Mouse (Mus musculus): ENCODE measurements around the gene Zbtb41.
"Not testable (repeated sequence)": the region's sequence is repeated elsewhere in the genome, so short reads cannot be mapped to it uniquely, and the experiment has no call there.

Zbtb41 gene

DNA sequence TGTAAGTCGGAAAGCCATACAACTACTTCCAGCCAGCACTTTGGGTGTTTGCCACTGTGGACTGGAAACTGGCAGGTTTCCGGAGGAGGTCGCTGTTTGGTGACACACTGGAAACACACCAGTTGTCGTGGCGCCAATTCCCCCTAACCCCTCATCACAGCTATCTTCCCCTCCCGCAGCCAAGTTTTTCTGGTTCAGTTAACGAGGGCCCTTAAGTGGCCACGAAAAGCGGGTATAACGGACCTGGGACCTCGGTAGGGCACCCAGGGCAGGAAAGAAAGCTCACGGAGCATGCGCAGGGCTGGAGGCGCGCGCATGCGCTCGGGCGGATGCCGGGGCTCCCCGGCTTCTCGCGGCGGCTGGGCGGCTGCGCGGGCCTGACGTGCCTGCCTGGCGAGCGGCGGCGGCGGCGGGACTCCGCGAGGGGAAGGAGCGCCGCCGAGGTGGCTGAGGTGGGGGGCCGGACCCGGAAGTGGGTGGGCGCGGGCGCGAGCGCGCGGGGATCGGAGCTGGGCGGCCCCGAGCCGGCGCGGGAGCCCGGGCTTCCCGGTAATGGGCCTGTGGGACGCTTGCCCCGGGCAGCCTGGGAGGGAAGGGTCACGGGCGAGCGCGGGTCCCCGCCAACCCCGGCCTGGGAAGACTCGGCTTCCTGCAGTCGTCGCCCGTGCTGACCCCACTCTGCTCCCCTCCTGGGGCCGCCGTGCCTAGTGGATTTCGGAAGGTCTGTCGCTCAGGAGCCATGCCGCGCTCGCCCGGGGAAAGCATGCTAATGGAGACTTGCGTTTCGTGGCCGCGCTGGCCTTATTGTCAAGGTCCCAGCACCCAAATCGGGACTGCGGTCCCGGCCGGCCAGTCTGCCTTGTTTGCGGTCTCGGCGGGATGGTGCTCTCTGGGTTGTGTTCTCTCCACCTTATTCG lies at the start of gene Zbtb41:
Gene Zbtb41 (plus strand): TSS at position 414 of the 917 bp plus-strand sequence.
- DNase-seq: peak; percentile 89

GRCm38 (mm10) chr1:139375900-139376299 lies 46.2 kb upstream of the Zbtb41 start:
- DNase-seq: no peak

DNA sequence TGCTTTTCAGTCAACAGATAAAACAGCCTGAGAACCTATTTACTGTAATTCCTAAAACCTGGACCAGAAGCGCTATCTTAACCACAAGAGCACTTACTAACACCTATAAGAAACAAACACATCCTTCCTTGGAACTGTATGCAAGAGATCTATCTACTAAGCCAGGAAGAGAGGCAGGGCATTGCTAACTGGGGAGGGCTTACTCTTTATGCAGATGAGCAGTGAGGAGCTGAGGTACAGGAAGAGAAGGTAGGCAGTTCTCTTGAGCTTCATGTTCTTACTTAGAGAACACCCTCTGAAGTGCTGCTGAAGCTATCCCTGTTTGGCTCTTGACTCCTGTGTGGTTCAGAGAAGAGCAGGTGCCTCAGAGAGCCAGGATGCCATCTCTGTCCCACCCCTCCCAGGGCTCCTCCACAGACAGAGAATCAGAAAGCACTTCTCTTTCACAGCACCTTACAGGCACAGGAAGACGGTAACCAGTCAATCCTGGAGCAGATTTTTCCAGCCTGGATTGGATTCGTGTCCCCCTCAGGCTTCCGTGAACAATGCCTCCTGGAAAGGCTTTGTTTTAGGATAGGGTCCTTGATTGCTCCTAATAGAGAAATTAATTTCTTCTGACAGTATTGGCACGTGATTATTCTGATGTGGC lies 45.3 kb upstream of the Zbtb41 start, which contains the start of gene Crb1:
Gene Crb1 (minus strand): TSS at position 463 of the 649 bp plus-strand sequence.
- no peak for DNase-seq

- no peak for DNase-seq
Measured at GRCm38 (mm10) chr1:139378861-139379620, 43.0 kb upstream of the Zbtb41 start.

- no peak for DNase-seq
Measured at GRCm38 (mm10) chr1:139379621-139379984, 42.5 kb upstream of the Zbtb41 start.

- no peak for DNase-seq
Measured at GRCm38 (mm10) chr1:139391747-139392146, 30.3 kb upstream of the Zbtb41 start.

GRCm38 (mm10) chr1:139396589-139396988 lies 25.5 kb upstream of the Zbtb41 start:
- no peak for DNase-seq

GRCm38 (mm10) chr1:139405766-139406165 lies 16.3 kb upstream of the Zbtb41 start:
- DNase-seq: no peak

- DNase-seq: no peak
Measured at GRCm38 (mm10) chr1:139407701-139408100, 14.4 kb upstream of the Zbtb41 start.

- DNase-seq: not testable (repeated sequence)
Measured at GRCm38 (mm10) chr1:139412365-139412764, 9.7 kb upstream of the Zbtb41 start.

DNA sequence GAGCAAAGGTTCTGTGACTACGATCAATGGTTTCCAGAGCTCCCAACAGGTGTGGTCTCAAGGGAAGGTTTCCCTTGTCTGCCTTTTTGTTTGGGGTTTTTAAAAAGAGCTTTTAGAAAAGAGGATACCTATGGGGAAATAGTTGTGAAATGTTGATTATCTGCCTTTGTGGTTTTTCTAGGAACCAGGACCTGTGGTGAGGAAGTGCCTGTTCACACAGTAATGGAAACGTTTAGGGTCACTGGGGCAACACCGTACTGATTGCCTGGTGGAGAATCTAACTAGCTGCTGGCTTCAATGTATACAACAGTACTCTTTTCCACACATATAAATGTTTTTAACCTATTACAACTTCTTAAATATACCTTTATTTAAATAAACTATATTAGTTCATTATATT lies 8.6 kb upstream of the Zbtb41 start:
- no peak for DNase-seq

GRCm38 (mm10) chr1:139421521-139421874 lies 590 bp upstream of the Zbtb41 start:
- DNase-seq: no peak

DNA sequence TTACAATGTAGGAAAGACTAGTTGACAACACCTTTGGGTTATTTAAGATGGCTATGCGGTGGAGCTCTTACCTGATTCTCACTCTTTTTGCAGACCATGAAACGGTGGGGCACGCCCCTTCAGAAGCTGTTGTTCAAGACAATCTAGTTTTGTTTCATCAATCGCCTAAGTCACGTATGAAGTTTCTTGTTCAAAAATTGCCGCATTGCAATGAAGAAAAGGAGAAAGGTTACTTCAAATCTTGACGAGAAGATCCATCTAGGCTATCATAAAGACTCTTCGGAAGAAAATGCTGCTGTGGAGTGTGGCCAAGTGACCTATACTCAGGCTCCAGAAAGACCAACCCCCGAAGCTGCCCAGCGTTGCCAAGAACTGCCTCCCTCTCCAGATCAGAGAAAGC lies 853 bp downstream of the Zbtb41 start:
- no peak for DNase-seq

DNA sequence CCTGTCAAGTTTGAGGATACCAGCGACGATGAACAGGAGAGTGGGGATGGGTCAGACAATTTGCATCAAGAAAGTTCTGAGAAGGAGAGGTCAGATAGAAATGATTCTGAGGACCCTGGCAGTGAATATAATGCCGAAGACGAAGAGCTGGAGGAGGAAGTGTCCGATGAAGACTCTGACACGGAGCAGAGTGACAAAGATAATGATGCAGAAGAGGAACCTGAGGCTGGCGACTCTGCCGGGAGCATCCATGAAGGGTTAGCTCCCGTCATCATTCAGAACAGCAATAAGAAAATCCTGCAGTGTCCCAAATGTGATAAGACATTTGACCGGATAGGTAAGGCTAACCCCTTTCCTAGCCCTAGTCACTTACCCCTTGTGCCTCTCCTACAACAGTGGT lies 1.8 kb downstream of the Zbtb41 start:
- DNase-seq: no peak

- DNase-seq: no peak
Measured at GRCm38 (mm10) chr1:139425006-139425405, 2.9 kb downstream of the Zbtb41 start.

GRCm38 (mm10) chr1:139438373-139438772 lies 16.3 kb downstream of the Zbtb41 start:
- DNase-seq: no peak

- DNase-seq: not testable (repeated sequence)
Measured at GRCm38 (mm10) chr1:139443103-139443502, 21.0 kb downstream of the Zbtb41 start.

DNA sequence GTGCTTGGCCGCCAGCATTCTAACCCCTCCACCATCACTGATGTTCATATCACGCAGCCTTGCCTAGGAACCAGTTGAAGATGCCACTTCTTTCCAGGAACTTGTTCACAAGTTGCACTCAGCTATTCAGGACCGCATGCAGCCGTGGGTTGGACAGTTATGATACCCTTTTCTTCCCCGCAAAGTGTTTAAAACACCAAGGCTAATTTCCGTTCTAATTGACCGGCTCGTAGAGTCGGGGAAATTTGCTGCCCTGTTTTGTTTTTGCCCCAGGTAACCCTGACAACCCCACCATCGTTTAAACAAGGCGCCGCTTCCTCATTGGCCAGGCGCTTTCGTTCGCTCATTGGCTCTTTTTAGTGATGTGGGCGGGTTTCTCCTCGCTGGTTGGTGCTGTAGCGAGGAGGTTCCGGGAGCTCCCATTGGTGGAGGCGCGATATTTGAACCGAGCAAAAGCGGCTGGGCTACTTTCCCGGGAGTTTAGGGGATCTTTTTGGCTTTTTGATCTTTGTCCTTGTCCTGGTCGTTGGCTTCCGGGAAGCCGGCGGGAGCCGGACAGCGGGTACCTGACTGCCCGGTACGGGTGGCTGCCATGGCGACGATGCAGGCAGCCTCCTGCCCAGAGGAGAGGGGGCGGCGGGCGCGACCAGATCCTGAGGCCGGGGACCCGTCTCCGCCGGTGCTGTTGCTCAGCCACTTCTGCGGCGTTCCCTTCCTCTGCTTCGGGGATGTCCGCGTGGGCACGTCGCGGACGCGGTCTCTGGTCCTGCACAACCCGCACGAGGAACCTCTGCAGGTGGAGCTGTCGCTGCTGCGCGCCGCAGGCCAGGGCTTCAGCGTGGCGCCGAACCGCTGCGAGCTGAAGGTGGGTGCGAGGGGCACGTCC lies 32.5 kb downstream of the Zbtb41 start, which contains the start of gene Aspm:
Gene Aspm (plus strand): TSS at position 433 of the 886 bp plus-strand sequence.
- peak; percentile 88 for DNase-seq

DNA sequence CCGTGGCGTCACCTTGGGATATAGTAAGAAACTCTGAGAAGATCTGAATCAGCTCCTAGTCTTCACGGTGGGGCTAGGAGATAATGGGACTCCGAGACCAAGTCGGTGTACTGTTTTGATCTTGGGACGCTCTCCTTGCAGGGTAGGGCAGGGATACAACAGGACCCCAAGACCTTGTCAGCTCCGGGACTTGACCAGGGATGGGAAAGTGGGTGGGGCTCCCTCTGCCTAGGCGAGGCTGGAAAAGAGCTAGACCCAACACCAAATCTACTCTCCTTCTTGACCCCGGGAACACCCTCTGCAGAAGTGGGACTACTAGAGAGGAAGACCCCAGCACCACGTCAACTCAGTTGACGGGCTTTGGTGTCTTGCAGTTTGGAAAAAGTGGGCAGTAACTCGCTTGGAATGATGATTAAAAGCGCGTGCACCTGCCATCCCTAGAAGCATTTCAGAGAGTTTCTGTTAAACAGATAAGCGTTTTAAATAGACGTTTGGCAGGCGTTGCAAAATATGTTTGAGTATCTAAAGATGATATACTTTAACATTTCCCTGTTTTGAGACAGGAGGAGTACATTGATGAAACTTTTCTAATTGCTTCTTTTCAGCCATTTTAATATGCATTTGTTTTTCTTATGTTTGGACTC lies 33.3 kb downstream of the Zbtb41 start:
- DNase-seq: no peak

GRCm38 (mm10) chr1:139460807-139461206 lies 38.7 kb downstream of the Zbtb41 start:
- no peak for DNase-seq

DNA sequence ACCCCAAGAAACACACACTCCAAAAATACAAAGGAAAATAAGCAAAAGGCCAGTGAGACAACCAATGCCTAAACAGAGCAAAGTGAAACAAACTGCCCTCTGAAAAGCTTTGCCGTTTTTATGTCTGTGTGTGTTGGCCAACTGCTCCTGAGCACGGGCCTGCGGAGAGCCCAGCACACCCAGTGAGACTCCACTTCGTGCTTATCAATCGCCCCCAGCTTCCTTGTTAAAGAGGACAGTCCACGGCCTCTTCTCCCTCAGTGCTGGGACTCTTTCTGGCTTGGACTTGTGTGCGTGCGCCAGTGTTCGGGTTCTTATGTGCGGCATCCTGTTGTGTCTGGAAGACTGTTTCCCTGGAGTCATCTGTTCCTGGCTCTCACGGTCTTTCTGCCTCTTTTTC lies 43.8 kb downstream of the Zbtb41 start:
- no peak for DNase-seq

GRCm38 (mm10) chr1:139478898-139479297 lies 56.8 kb downstream of the Zbtb41 start:
- no peak for DNase-seq

Measured in cerebellum, adult 9-10 months (tissue).